Mouse (Mus musculus) testis, adult 2 months (tissue): Measurements from ENCODE around the gene Myl4. TPM values are rescaled to one million over a fixed set of nuclear protein-coding genes. Genes with fewer than 3 reads are reported as not detected.
A peak's percentile ranks its signal among the peaks of the same experiment; 100 is the strongest.
"Not testable (repeated sequence)": the region's sequence is repeated elsewhere in the genome, so short reads cannot be mapped to it uniquely, and the experiment has no call there.

Experiments used
- H3K27ac ChIP-seq: fragments of 200-500 bp; 2 replicates; pipeline ENCODE4 v1.5.1; 2012; ENCODE audit warnings: low read depth, low read length; ENCODE audit not compliant: control insufficient read depth, insufficient read depth
- H3K27me3 ChIP-seq: fragments of 200-500 bp; 2 replicates; pipeline ENCODE4 v1.6.1; 2012; ENCODE audit warnings: mild to moderate bottlenecking, low read length, moderate library complexity; ENCODE audit not compliant: control insufficient read depth, insufficient read depth
- H3K36me3 ChIP-seq: fragments of 200-500 bp; 2 replicates; pipeline ENCODE4 v1.6.1; 2012; ENCODE audit warnings: mild to moderate bottlenecking, low read length; ENCODE audit not compliant: control insufficient read depth, insufficient read depth
- H3K4me1 ChIP-seq: fragments of 200-500 bp; 2 replicates; pipeline ENCODE4 v1.6.1; 2012; ENCODE audit warnings: low read length; ENCODE audit not compliant: control insufficient read depth, insufficient read depth
- H3K4me3 ChIP-seq: fragments of 200-500 bp; 2 replicates; pipeline ENCODE4 v1.5.1; 2012; ENCODE audit warnings: low read depth, mild to moderate bottlenecking, low read length, moderate library complexity, mixed read lengths; ENCODE audit not compliant: control insufficient read depth
- CTCF ChIP-seq: fragments of 200-500 bp; IDR thresholded peaks from 2 replicates; pipeline ENCODE4 v1.5.1; 2012; ENCODE audit warnings: low read depth, mild to moderate bottlenecking, inconsistent platforms, low read length, moderate library complexity; ENCODE audit not compliant: control insufficient read depth, insufficient read depth, insufficient replicate concordance
- POLR2A ChIP-seq: fragments of 200-500 bp; IDR thresholded peaks from 2 replicates; pipeline ENCODE4 v1.6.1; 2012; ENCODE audit warnings: low read depth, mild to moderate bottlenecking, inconsistent platforms, low read length, moderate library complexity; ENCODE audit not compliant: control insufficient read depth
- polyA plus RNA-seq: library from polyadenylated mRNA; depleted of rRNA; stranded (reverse); fragments of >200 nt; gene quantifications from 2 replicates; pipeline ENCODE4 v1.2.3, GENCODE M21; 2012

The Myl4 gene
- polyA plus RNA-seq, 1 experiment = 57.4 TPM

- Histone ChIP-seq H3K27ac (no peak overlapping the region), H3K36me3 (0 out of 2 replicates have a peak, but pooled peaks cover 1% of the 10 kb centered on the region), H3K4me3 (no peak overlapping the region), H3K27me3 (no peaks in the 10 kb centered on the region), H3K4me1 (no peaks in the 10 kb centered on the region)
- TF ChIP-seq POLR2A = no peak
- TF ChIP-seq CTCF = no peak
Observed at GRCm38 (mm10) chr11:104539811-104540210, 10.7 kb upstream of the Myl4 start.

GRCm38 (mm10) chr11:104543337-104543736 lies 7.1 kb upstream of the Myl4 start:
- H3K4me3 ChIP-seq, H3K4me1 ChIP-seq, H3K27me3 ChIP-seq, H3K36me3 ChIP-seq, H3K27ac ChIP-seq: not testable (repeated sequence)

- Histone ChIP-seq H3K4me1 (no peaks in the 10 kb centered on the region), H3K4me3 (no peak overlapping the region), H3K36me3 (0 out of 2 replicates have a peak, but pooled peaks cover 1% of the 10 kb centered on the region), H3K27me3 (no peaks in the 10 kb centered on the region), H3K27ac (no peak overlapping the region)
- TF ChIP-seq POLR2A (no peak), CTCF (no peak)
Observed at GRCm38 (mm10) chr11:104544507-104544906, 6.0 kb upstream of the Myl4 start.

GRCm38 (mm10) chr11:104547502-104547901 lies 3.0 kb upstream of the Myl4 start:
- Histone ChIP-seq H3K4me1 (peaks cover 2% of the 10 kb centered on the region; the same call in 1 of the 2 replicates), H3K4me3 (no peak overlapping the region), H3K36me3 (no peaks in the 10 kb centered on the region), H3K27ac (no peak overlapping the region), H3K27me3 (no peaks in the 10 kb centered on the region)
- TF ChIP-seq POLR2A (no peak), CTCF (no peak)

- H3K4me1 ChIP-seq = peaks cover 2% of the 10 kb centered on the region; the same call in 1 of the 2 replicates
- TF ChIP-seq CTCF = no peak
- no peaks in the 10 kb centered on the region for H3K27me3 ChIP-seq
- no peaks in the 10 kb centered on the region for H3K36me3 ChIP-seq
- H3K27ac ChIP-seq = peak overlapping the region; percentile 100
- peak overlapping the region; percentile 100 for H3K4me3 ChIP-seq
Observed at GRCm38 (mm10) chr11:104549438-104550405, 741 bp upstream of the Myl4 start.

- Histone ChIP-seq H3K36me3 (no peaks in the 10 kb centered on the region), H3K27me3 (no peaks in the 10 kb centered on the region), H3K27ac (no peak overlapping the region), H3K4me1 (no peaks in the 10 kb centered on the region), H3K4me3 (no peak overlapping the region)
- TF ChIP-seq CTCF (no peak), POLR2A (no peak)
Observed at GRCm38 (mm10) chr11:104558065-104558464, 7.6 kb downstream of the Myl4 start.

GRCm38 (mm10) chr11:104558651-104559403 lies 8.4 kb downstream of the Myl4 start:
- Histone ChIP-seq H3K27ac (no peak overlapping the region), H3K36me3 (no peaks in the 10 kb centered on the region), H3K27me3 (no peaks in the 10 kb centered on the region), H3K4me3 (no peak overlapping the region), H3K4me1 (no peaks in the 10 kb centered on the region)
- no peak for TF ChIP-seq POLR2A
- TF ChIP-seq CTCF = no peak
